Mouse (Mus musculus) heart, postnatal 4 days (tissue): ENCODE data around the gene Trim8. TPM values are rescaled to one million over a fixed set of nuclear protein-coding genes. Genes with fewer than 3 reads are reported as not detected.
A peak's percentile ranks its signal among the peaks of the same experiment; 100 is the strongest.

Experiments
- DNase-seq: peaks from one replicate; pipeline ENCODE4 v3.0.0; 2021
- total RNA-seq, 2 experiments: library from RNA; stranded (reverse); gene quantifications; 2 replicates each; pipeline ENCODE4 v1.2.3; 2021

Trim8 gene
- total RNA-seq = 10 to 100 TPM; 50.1 to 53.8 TPM

- peak; percentile 87 for DNase-seq
These were observed at the start of gene Trim8 for GRCm38 (mm10) chr19:46501401-46502068. Gene Trim8, plus strand, starts transcription at chr19:46501702.

- DNase-seq = peak; percentile 70
These were observed 49.3 kb upstream of the Trim8 start for GRCm38 (mm10) chr19:46452052-46452827.

GRCm38 (mm10) chr19:46452916-46453315, 48.6 kb upstream of the Trim8 start:
- DNase-seq = no peak

- DNase-seq = no peak
These were observed 47.2 kb upstream of the Trim8 start for GRCm38 (mm10) chr19:46454126-46454880.

GRCm38 (mm10) chr19:46455032-46455431, 46.5 kb upstream of the Trim8 start:
- DNase-seq = peak; percentile 60

GRCm38 (mm10) chr19:46455556-46455955, 45.9 kb upstream of the Trim8 start:
- no peak for DNase-seq

GRCm38 (mm10) chr19:46456018-46456735, 45.3 kb upstream of the Trim8 start:
- no peak for DNase-seq

- no peak for DNase-seq
These were observed 43.7 kb upstream of the Trim8 start for GRCm38 (mm10) chr19:46457798-46458197.

GRCm38 (mm10) chr19:46459256-46459655, 42.2 kb upstream of the Trim8 start:
- DNase-seq = no peak

- DNase-seq = peak; percentile 88
These were observed 41.6 kb upstream of the Trim8 start for GRCm38 (mm10) chr19:46459889-46460288.

GRCm38 (mm10) chr19:46462574-46462973, 38.9 kb upstream of the Trim8 start:
- no peak for DNase-seq

GRCm38 (mm10) chr19:46463446-46463845, 38.1 kb upstream of the Trim8 start:
- DNase-seq = no peak

- no peak for DNase-seq
These were observed 35.3 kb upstream of the Trim8 start for GRCm38 (mm10) chr19:46466160-46466559.

- DNase-seq = no peak
These were observed 34.4 kb upstream of the Trim8 start for GRCm38 (mm10) chr19:46467051-46467503.

- no peak for DNase-seq
These were observed 30.9 kb upstream of the Trim8 start for GRCm38 (mm10) chr19:46470364-46471240.

- DNase-seq = no peak
These were observed 30.0 kb upstream of the Trim8 start for GRCm38 (mm10) chr19:46471324-46472093.

GRCm38 (mm10) chr19:46477432-46477845, 24.1 kb upstream of the Trim8 start:
- DNase-seq = no peak

GRCm38 (mm10) chr19:46478242-46478641, 23.3 kb upstream of the Trim8 start:
- DNase-seq = peak; percentile 56

GRCm38 (mm10) chr19:46478826-46479225, 22.7 kb upstream of the Trim8 start:
- peak; percentile 71 for DNase-seq

- peak; percentile 54 for DNase-seq
These were observed 22.0 kb upstream of the Trim8 start for GRCm38 (mm10) chr19:46479306-46480075.
